Mouse (Mus musculus): ENCODE results near the gene Tnn. TPM values are rescaled to one million over a fixed set of nuclear protein-coding genes. Genes with fewer than 3 reads are reported as not detected.

Gene Tnn
- polyA plus RNA-seq (2015; fragmentation: Nextera tagmentation; extraction: Ambion mirVana), result 0.79 and 0.94 TPM in 2 replicates

GRCm38 (mm10) chr1:160153480-160153879 lies at the start of gene Tnn:
Tnn (minus strand) TSS chr1:160153580.

GRCm38 (mm10) chr1:160194529-160195336 lies 41.4 kb upstream of the Tnn start, which contains the start of gene Mrps14:
Mrps14 (plus strand) TSS chr1:160195215.

GRCm38 (mm10) chr1:160044237-160045021 lies 109.0 kb downstream of the Tnn start, which contains the start of gene 4930523C07Rik:
4930523C07Rik (plus strand) TSS chr1:160044382.

Other genes with a start within 250 kb of the Tnn start
- gene 4930523C07Rik, start 109.2 kb downstream of the Tnn start, polyA plus RNA-seq (2015; fragmentation: Nextera tagmentation; extraction: Ambion mirVana), result 48.5 and 55.4 TPM in 2 replicates
- 237 and 271 TPM in 2 replicates for gene Mrps14, start 41.6 kb upstream of the Tnn start, polyA plus RNA-seq (2015; fragmentation: Nextera tagmentation; extraction: Ambion mirVana)
- gene Cacybp, start 59.3 kb upstream of the Tnn start, polyA plus RNA-seq (2015; fragmentation: Nextera tagmentation; extraction: Ambion mirVana), result 94.9 and 113 TPM in 2 replicates